Mouse (Mus musculus) spleen, embryonic (tissue): ENCODE measurements at regions not wholly inside any gene's neighbourhood (a gene's known extent, or its start where the extent isn't known, plus 50 kb on each side); places are given as distances from the start of the nearest gene placed in this dataset.
"Not testable (repeated sequence)": the region's sequence is repeated elsewhere in the genome, so short reads cannot be mapped to it uniquely, and the experiment has no call there.

Source experiments
- CTCF ChIA-PET: fragments of 350-600 bp; sonication (Branson Sonifier 250); formaldehyde crosslinking; loops from one replicate; lab custom pipeline; 2022; lab: Charles Lee

DNA sequence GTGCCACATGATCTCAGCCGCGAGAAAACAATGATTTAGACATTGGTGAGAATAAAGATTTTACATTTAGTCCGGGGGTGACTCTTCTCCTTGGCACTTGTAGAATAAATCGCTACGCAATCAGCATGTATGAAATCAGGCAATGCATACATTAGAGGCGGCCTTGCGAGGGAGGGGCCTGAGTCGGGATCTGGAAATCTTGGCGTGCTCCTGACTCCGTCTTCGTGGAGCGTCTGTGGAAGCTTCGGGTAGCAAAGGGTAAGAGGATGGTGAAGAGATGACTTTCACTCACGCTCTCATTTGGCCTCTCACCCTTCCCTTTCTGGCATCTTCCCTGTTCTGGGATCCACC, 167.1 kb downstream of the Nkx6-1 start:
- CTCF ChIA-PET = no interaction called here

GRCm38 (mm10) chr5:101496924-101497697, 167.7 kb downstream of the Nkx6-1 start:
- CTCF ChIA-PET = no interaction called here

GRCm38 (mm10) chr5:101496161-101496560, 168.6 kb downstream of the Nkx6-1 start:
- CTCF ChIA-PET = no interaction called here

DNA sequence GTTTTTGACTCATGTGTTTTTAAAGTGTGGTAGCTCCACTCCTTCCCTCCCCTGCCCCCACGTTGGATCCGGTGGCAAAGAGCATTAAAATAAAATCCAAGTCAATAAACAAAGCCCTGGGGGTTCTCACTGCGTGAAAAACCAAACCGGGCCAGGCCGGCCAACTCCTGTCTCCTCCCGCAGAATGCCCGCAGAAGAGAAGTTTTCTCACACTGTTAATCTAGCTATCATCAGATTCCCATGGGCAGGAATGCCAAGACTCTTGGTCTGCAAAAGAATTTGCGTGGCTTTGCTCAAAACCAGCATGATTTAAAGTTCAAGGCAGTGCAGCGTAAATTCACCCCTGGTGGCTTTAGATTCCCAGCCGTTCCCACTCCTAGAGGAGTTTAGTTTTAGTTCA, 219.0 kb downstream of the Nkx6-1 start:
- CTCF ChIA-PET = no interaction called here

- CTCF ChIA-PET = no interaction called here
Measured at GRCm38 (mm10) chr5:101441782-101442181, 223.0 kb downstream of the Nkx6-1 start.

DNA sequence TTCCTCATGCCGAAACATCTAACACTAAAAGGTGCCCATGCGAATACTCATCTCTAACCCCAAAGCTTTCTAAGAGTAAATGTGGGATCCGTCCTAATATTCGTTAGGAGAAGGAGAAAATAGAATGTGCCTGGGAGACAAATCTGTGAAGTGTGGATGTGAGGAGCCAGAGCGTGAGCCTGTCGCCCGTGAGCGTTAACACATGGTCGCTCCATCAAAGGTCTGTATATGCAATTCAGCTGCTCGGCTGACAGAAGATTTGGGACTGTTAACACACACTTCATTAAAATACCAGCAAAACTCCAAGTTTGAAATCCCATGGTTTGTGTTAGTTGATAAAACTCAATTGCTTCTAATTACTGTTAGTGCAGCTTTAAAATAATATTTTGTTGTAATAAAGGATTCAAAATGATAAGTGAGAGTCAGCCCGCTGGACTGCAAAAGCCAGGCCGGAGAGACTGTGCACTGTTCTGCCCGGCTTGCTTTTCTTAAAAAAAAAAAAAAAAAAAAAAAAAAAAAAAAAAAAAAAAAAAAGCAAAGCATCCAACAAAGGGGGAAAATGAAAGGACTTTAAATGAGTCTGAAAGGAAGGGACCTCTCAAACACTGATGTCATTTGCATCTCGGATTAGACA, 227.0 kb downstream of the Nkx6-1 start:
- CTCF ChIA-PET = no interaction called here

DNA sequence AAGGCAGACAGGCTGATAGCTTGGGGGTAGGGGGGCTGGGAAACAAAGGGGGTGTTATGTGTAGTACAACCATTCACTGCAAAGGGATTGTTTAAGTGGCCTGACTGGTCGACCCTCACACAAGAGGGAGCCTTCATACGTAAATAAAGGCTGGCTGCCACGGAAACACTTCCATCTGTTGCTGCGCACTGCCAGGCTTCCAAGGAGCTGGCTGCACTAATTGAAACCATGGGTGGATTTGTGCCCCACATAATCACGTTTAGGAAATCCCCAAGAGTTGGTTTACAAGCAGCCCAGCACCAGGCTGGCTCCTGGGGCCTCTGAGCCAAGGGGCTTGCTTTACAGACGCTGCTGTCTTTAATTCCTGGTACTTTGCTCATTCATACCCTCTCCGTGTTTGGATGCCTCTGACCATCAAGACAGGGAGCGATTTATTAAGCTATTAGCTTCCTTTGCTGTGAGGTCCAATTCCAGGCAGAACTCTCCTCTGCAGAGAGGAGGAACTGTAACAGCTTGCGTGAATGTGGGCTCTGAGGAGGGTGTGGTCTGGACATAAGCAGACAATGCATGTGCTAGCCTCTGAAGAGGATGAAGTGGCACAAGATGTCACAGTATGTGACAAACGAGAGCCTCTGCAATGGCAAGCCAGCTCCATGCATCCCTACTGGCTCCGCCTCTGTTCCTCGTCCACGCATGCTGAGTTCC, 238.6 kb downstream of the Nkx6-1 start:
- CTCF ChIA-PET = no interaction called here

DNA sequence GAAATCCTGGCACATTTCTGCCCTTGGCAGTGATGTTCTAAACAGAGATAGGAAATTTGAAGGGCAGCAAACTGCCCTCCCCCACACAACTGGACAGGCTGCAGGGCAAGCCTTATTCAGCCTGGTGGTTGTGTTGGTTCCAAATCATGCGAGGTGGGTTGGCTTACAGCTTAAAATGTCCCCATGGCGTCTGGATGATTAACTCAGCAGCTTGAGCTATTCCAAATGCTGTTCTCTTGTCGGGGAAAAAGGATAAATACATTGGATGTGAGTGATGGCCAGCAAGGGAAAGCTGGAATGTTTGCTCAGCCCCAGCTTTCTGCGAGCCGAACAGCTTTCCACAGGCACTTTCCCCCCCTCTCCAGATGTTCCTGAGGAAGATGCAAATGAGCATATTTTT, 280.5 kb downstream of the Nkx6-1 start:
- CTCF ChIA-PET = no interaction called here

DNA sequence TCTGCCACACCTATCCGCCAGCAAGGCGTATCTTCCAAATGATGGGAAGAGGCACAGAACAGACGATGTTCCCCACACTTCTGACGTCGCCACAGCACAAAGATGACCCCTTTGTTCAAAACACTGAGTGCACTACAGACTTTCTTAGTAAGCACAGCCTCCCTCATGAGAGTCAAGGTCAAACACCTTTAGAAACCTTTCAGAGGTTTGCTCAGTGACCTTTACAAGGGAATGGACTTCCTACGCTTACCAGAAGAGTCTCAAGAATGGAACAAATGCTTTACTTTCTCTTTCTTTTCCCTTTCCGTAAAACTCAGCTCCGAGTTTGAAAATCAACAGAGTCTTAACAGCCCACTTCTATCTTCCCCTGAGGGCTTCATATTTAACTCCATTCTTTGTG, 283.4 kb downstream of the Nkx6-1 start:
- CTCF ChIA-PET = no interaction called here

- CTCF ChIA-PET = no interaction called here
Measured at GRCm38 (mm10) chr5:101376657-101377056, 288.1 kb downstream of the Nkx6-1 start.

DNA sequence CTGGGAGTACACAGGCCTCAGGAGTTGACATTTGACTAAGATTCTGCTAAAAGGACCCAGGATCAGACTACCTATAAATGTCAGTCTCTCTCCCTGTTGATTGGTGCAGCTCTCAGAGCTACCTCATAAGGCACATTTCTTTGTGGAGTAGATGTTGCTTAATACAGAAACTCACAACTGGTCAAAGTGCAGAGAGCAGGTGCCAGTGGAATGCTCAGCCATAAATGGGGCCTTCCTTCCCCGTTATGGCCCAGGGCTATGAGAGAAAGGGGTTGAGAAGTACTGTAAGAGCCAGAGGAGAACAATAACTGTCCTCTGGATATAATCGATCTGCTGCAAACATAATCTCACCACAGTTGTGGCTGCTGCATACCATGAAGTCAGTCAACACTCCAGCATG, 290.7 kb downstream of the Nkx6-1 start:
- CTCF ChIA-PET = no interaction called here

GRCm38 (mm10) chr5:101372204-101372603, 292.6 kb downstream of the Nkx6-1 start:
- CTCF ChIA-PET = no interaction called here

DNA sequence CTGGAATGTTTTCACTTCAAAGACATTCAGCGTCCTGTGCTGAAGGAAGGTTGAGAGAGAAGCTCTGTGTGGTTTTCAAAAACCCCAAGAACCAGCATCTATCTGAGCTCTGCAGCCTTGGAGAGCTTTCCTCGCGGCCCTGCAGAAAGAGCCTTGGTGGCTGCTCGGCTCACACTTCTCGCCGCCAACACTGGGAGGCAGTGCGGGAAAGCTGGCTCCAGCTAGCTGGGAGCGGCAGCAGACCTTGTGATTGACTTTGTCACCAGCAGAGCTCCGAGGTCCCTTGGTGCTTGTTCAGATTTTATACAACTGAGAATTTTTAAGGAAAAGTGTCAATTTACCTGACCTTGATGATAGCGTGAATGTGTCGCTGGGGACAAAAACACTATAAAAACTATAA, 299.4 kb downstream of the Nkx6-1 start:
- CTCF ChIA-PET = no interaction called here

DNA sequence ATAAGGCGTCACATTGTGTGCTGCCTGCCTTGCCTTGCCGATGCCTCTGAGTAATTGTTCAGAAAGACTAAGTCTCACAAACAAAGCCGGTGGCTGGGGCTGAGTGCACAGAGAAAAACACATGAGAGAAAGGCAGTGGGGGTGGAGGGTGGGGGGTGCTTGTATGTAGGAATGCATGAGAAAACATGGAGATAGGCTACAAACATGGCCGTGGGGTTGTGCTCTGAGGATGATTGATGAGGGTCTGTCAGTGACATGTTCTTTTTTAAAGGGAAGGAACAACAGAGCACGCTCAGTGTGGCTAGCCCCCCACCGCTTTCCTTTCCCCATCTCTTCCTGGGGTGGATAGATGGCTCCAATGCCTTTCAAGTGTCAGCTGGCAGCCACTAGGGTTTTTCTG, 304.8 kb downstream of the Nkx6-1 start:
- CTCF ChIA-PET = no interaction called here

- CTCF ChIA-PET = no interaction called here
Measured at GRCm38 (mm10) chr5:101345406-101345805, 319.4 kb downstream of the Nkx6-1 start.

GRCm38 (mm10) chr5:101336361-101336760, 328.4 kb downstream of the Nkx6-1 start:
- CTCF ChIA-PET = not testable (repeated sequence)

DNA sequence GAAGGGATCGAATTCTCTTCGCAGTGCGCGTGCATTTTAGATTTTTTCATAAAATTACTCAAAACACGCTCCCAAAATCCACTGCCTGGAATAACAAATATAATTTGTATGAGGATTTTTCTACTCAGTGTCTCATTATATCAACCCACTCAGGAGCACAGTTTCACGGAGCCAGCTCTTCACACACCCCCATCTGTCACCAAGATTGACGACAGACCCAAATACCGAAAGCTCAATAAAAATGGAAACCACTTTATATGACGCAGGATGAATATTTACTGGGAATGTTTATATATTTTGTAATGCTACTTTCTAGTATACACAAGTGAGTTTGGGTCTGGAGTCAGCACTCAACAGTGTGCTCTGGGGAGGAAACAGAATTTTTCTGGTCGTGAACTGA, 333.0 kb downstream of the Nkx6-1 start:
- CTCF ChIA-PET = interaction anchor here (0.6 kb wide), 1 partner anchor 1203 kb away, joined by 9 read pairs; no protein-coding TSS in a partner anchor

GRCm38 (mm10) chr5:101326122-101326521, 338.7 kb downstream of the Nkx6-1 start:
- CTCF ChIA-PET = no interaction called here

- CTCF ChIA-PET = no interaction called here
Measured at GRCm38 (mm10) chr5:101323041-101323950, 341.5 kb downstream of the Nkx6-1 start.

GRCm38 (mm10) chr5:101299986-101300385, 364.8 kb downstream of the Nkx6-1 start:
- CTCF ChIA-PET = no interaction called here

GRCm38 (mm10) chr5:101298411-101298810, 366.4 kb downstream of the Nkx6-1 start:
- CTCF ChIA-PET = no interaction called here
